Mouse (Mus musculus): ENCODE measurements around the gene Cops7a. TPM values are rescaled to one million over a fixed set of nuclear protein-coding genes. Genes with fewer than 3 reads are reported as not detected.

The Cops7a gene
- polyA plus RNA-seq, 1 experiment = 154 TPM

DNA sequence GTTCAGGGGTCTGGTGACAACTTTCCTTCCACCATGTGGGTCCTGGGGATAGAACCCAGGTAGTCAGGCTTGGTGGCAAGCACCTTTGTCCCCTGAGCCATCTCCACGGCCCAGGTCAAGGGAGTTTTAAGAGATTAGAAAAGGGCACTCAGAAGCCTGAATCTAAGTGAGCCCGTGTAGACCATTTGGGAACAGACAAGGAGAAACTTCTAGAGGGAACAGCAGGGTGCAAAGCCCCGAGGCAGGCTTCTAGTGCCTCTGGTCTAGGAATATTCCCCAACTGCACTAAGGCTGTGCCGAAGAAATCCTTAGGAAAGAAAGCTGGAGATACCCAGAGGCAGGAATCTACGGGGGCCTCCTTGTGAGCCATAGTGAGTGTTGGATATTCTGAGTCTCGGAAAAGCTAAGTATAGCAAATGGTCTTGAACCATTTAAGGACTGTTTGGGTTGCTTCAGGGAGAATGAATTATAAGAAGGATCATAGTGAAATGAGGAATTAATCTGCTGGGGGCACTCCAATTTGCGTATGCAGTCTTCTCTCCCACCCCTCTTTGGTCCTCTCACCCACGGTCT lies 30.6 kb upstream of the Cops7a start:
- Histone ChIP-seq H3K4me3 (ENCODE audit: low read depth, low read length) (peak overlapping the region; percentile 50), H3K27ac (ENCODE audit: insufficient read depth, low read length) (no peak overlapping the region), H3K9ac (ENCODE audit: low read depth, poor library complexity, severe bottlenecking) (peak overlapping the region; percentile 75; the same call in 1 of the 2 replicates), H3K9me3 (replicated peaks; ENCODE audit: control insufficient read depth, insufficient read depth, low read length, poor library complexity, severe bottlenecking) (no peaks in the 10 kb centered on the region), H3K27me3 (ENCODE audit: control insufficient read depth, insufficient read depth, low read length, poor library complexity, severe bottlenecking) (no peaks in the 10 kb centered on the region), H3K4me1 (ENCODE audit: control insufficient read depth, insufficient read depth, low read length) (peaks cover 4% of the 10 kb centered on the region), H3K36me3 (ENCODE audit: control insufficient read depth, insufficient read depth, low read length, poor library complexity, severe bottlenecking) (no peaks in the 10 kb centered on the region)
- no peak for TF ChIP-seq CTCF (IDR thresholded peaks at IDR 0.05; ENCODE audit: low read depth, low read length)
- no peak for TF ChIP-seq POLR2A (IDR thresholded peaks at IDR 0.05; ENCODE audit: insufficient read depth, low read length)
- no peak for TF ChIP-seq EP300 (IDR thresholded peaks at IDR 0.05; ENCODE audit: insufficient read depth, low read depth, low read length)

- Histone ChIP-seq H3K27ac (ENCODE audit: insufficient read depth, low read length) (no peak overlapping the region), H3K9me3 (replicated peaks; ENCODE audit: control insufficient read depth, insufficient read depth, low read length, poor library complexity, severe bottlenecking) (0 out of 2 replicates have a peak, but pooled peaks cover 4% of the 10 kb centered on the region), H3K27me3 (ENCODE audit: control insufficient read depth, insufficient read depth, low read length, poor library complexity, severe bottlenecking) (no peaks in the 10 kb centered on the region), H3K36me3 (ENCODE audit: control insufficient read depth, insufficient read depth, low read length, poor library complexity, severe bottlenecking) (no peaks in the 10 kb centered on the region), H3K4me3 (ENCODE audit: low read depth, low read length) (no peak overlapping the region), H3K4me1 (ENCODE audit: control insufficient read depth, insufficient read depth, low read length) (peaks cover 4% of the 10 kb centered on the region), H3K9ac (ENCODE audit: low read depth, poor library complexity, severe bottlenecking) (no peak overlapping the region)
- no peak for TF ChIP-seq POLR2A (IDR thresholded peaks at IDR 0.05; ENCODE audit: insufficient read depth, low read length)
- no peak for TF ChIP-seq EP300 (IDR thresholded peaks at IDR 0.05; ENCODE audit: insufficient read depth, low read depth, low read length)
- no peak for TF ChIP-seq CTCF (IDR thresholded peaks at IDR 0.05; ENCODE audit: low read depth, low read length)
Observed at GRCm38 (mm10) chr6:124995246-124995645, 29.9 kb upstream of the Cops7a start.

- TF ChIP-seq EP300 (IDR thresholded peaks at IDR 0.05; ENCODE audit: insufficient read depth, low read depth, low read length) = 0 out of 2 replicates have a peak, but pooled peaks have one; percentile 24
- TF ChIP-seq POLR2A (IDR thresholded peaks at IDR 0.05; ENCODE audit: insufficient read depth, low read length) = no peak
- 0 out of 2 replicates have a peak, but pooled peaks cover 4% of the 10 kb centered on the region for H3K9me3 ChIP-seq (replicated peaks; ENCODE audit: control insufficient read depth, insufficient read depth, low read length, poor library complexity, severe bottlenecking)
- H3K27ac ChIP-seq (ENCODE audit: insufficient read depth, low read length) = no peak overlapping the region
- no peaks in the 10 kb centered on the region for H3K36me3 ChIP-seq (ENCODE audit: control insufficient read depth, insufficient read depth, low read length, poor library complexity, severe bottlenecking)
- peaks cover 4% of the 10 kb centered on the region for H3K4me1 ChIP-seq (ENCODE audit: control insufficient read depth, insufficient read depth, low read length)
- no peak overlapping the region for H3K4me3 ChIP-seq (ENCODE audit: low read depth, low read length)
- no peaks in the 10 kb centered on the region for H3K27me3 ChIP-seq (ENCODE audit: control insufficient read depth, insufficient read depth, low read length, poor library complexity, severe bottlenecking)
- no peak overlapping the region for H3K9ac ChIP-seq (ENCODE audit: low read depth, poor library complexity, severe bottlenecking)
Observed at GRCm38 (mm10) chr6:124993876-124994275, 28.5 kb upstream of the Cops7a start.

DNA sequence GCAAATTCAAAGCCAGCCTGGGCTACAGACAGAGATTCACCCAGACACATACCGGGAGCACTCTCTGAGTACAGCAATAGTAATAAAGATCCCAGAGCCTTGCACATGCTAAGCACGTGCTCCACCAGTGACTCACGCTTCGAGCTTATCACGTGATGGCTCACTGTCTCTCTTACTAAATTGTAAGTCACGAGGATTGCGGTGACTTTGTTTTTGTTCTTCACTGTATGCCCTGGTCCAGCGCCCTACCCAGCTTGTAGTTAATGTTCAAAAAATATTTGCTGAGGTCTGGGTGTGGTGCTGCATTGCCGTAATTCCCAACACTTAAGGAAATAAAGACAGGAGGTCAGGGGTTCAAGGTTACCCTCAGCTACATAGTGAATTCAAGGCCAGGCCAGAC lies 28.0 kb upstream of the Cops7a start:
- no peaks in the 10 kb centered on the region for H3K36me3 ChIP-seq (ENCODE audit: control insufficient read depth, insufficient read depth, low read length, poor library complexity, severe bottlenecking)
- peaks cover 4% of the 10 kb centered on the region for H3K4me1 ChIP-seq (ENCODE audit: control insufficient read depth, insufficient read depth, low read length)
- H3K9me3 ChIP-seq (replicated peaks; ENCODE audit: control insufficient read depth, insufficient read depth, low read length, poor library complexity, severe bottlenecking) = 0 out of 2 replicates have a peak, but pooled peaks cover 4% of the 10 kb centered on the region
- H3K27me3 ChIP-seq (ENCODE audit: control insufficient read depth, insufficient read depth, low read length, poor library complexity, severe bottlenecking) = no peaks in the 10 kb centered on the region
- H3K4me3 ChIP-seq (ENCODE audit: low read depth, low read length) = no peak overlapping the region
- TF ChIP-seq POLR2A (IDR thresholded peaks at IDR 0.05; ENCODE audit: insufficient read depth, low read length) = no peak
- no peak for TF ChIP-seq CTCF (IDR thresholded peaks at IDR 0.05; ENCODE audit: low read depth, low read length)
- TF ChIP-seq EP300 (IDR thresholded peaks at IDR 0.05; ENCODE audit: insufficient read depth, low read depth, low read length) = no peak
- H3K27ac ChIP-seq (ENCODE audit: insufficient read depth, low read length) = no peak overlapping the region
- no peak overlapping the region for H3K9ac ChIP-seq (ENCODE audit: low read depth, poor library complexity, severe bottlenecking)

DNA sequence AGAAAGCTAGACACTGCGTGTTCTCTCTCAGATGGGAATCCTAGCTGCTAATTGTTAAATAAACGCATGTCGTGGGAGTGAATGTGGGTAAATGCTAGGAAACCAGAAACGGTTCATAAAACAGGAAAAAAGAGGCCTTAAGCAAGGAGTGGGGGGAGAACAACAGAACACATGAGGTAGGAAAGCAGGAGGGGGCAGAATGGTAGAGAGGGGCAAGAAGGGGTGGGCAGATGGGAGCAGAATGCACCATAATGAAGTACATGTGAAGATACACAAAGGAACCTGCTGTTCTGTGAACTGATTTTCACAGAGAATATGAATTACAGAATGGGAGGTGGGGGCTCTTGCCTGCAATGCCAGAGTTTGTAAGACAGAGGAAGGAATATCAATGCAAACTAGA lies 26.9 kb upstream of the Cops7a start:
- Histone ChIP-seq H3K4me3 (ENCODE audit: low read depth, low read length) (no peak overlapping the region), H3K36me3 (ENCODE audit: control insufficient read depth, insufficient read depth, low read length, poor library complexity, severe bottlenecking) (no peaks in the 10 kb centered on the region), H3K27ac (ENCODE audit: insufficient read depth, low read length) (no peak overlapping the region), H3K4me1 (ENCODE audit: control insufficient read depth, insufficient read depth, low read length) (peaks cover 4% of the 10 kb centered on the region), H3K9ac (ENCODE audit: low read depth, poor library complexity, severe bottlenecking) (no peak overlapping the region), H3K27me3 (ENCODE audit: control insufficient read depth, insufficient read depth, low read length, poor library complexity, severe bottlenecking) (no peaks in the 10 kb centered on the region), H3K9me3 (replicated peaks; ENCODE audit: control insufficient read depth, insufficient read depth, low read length, poor library complexity, severe bottlenecking) (0 out of 2 replicates have a peak, but pooled peaks cover 4% of the 10 kb centered on the region)
- TF ChIP-seq CTCF (IDR thresholded peaks at IDR 0.05; ENCODE audit: low read depth, low read length) = no peak
- TF ChIP-seq EP300 (IDR thresholded peaks at IDR 0.05; ENCODE audit: insufficient read depth, low read depth, low read length) = no peak
- no peak for TF ChIP-seq POLR2A (IDR thresholded peaks at IDR 0.05; ENCODE audit: insufficient read depth, low read length)

DNA sequence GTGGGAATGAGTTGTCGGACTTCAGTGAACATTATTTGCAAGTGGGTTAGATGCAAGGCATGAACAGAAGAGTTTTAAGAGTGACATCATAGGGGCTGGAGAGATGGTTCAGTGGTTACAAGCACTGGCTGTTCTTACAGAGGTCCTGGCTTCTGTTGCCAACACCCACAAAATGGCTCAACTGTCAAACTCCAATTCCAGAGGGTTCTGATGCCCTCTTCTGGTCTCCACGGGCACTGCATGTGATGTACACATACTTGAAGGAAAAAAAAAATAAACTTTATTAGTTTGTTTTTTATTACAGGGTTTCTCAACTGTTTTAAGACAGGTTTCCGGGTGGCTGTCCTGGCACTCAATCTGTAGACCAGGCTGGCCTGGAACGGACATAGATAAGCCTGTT lies 2.4 kb upstream of the Cops7a start:
- Histone ChIP-seq H3K27me3 (ENCODE audit: control insufficient read depth, insufficient read depth, low read length, poor library complexity, severe bottlenecking) (no peaks in the 10 kb centered on the region), H3K9me3 (replicated peaks; ENCODE audit: control insufficient read depth, insufficient read depth, low read length, poor library complexity, severe bottlenecking) (peaks cover 2% of the 10 kb centered on the region; the same call in 1 of the 2 replicates), H3K4me3 (ENCODE audit: low read depth, low read length) (no peak overlapping the region), H3K27ac (ENCODE audit: insufficient read depth, low read length) (no peak overlapping the region), H3K4me1 (ENCODE audit: control insufficient read depth, insufficient read depth, low read length) (no peaks in the 10 kb centered on the region), H3K36me3 (ENCODE audit: control insufficient read depth, insufficient read depth, low read length, poor library complexity, severe bottlenecking) (peaks cover 4% of the 10 kb centered on the region), H3K9ac (ENCODE audit: low read depth, poor library complexity, severe bottlenecking) (no peak overlapping the region)
- TF ChIP-seq EP300 (IDR thresholded peaks at IDR 0.05; ENCODE audit: insufficient read depth, low read depth, low read length) (no peak), CTCF (IDR thresholded peaks at IDR 0.05; ENCODE audit: low read depth, low read length) (peak; percentile 24)

Data from ES-Bruce4 (cell line).